Mouse (Mus musculus) gastrocnemius, postnatal 36 days (tissue): ENCODE data around the gene Sbk1. TPM values are rescaled to one million over a fixed set of nuclear protein-coding genes. Genes with fewer than 3 reads are reported as not detected.
"Not testable (repeated sequence)": the region's sequence is repeated elsewhere in the genome, so short reads cannot be mapped to it uniquely, and the experiment has no call there.

Source experiments
- DNase-seq, 2 experiments: peaks; one replicate each; pipeline ENCODE4 v3.0.0; 2022
- intact Hi-C: fragments of 180-260 bp; cut with DNase I; formaldehyde crosslinking; loops from one replicate; pipeline ENCODE4 v1.15.1; 2025
- total RNA-seq, 2 experiments: library from RNA; stranded (reverse); gene quantifications; 2 replicates each; pipeline ENCODE4 v1.2.3; 2021

Gene Sbk1
- total RNA-seq, 2 experiments from 2014 or later = 18.4 to 24.0 TPM

- intact Hi-C loops = loop anchor here (1.0 to 5.0 kb wide), 4 partner anchors 29 to 115 kb away; partner anchors contain the start of gene Spns1
- DNase-seq = no peak
Observed at GRCm38 (mm10) chr7:126261823-126262222, 10.6 kb upstream of the Sbk1 start.

- intact Hi-C loops = loop anchor here (5.0 kb wide), 1 partner anchor 113 kb away; the partner anchor contains the start of gene Spns1
- DNase-seq = no peak
Observed at GRCm38 (mm10) chr7:126263964-126264363, 8.5 kb upstream of the Sbk1 start.

- peak; percentile 53 to 71 for DNase-seq
- intact Hi-C loops = no loop called here
Observed at GRCm38 (mm10) chr7:126265949-126266348, 6.5 kb upstream of the Sbk1 start.

GRCm38 (mm10) chr7:126266372-126266870 is 6.0 kb upstream of the Sbk1 start:
- intact Hi-C loops = no loop called here
- DNase-seq = no peak

- intact Hi-C loops = no loop called here
Observed at GRCm38 (mm10) chr7:126267606-126268005, 4.8 kb upstream of the Sbk1 start.

GRCm38 (mm10) chr7:126272770-126273311 is 422 bp downstream of the Sbk1 start:
- intact Hi-C loops = no loop called here
- no peak for DNase-seq

More at GRCm38 (mm10) chr7:126267606-126268005, 4.8 kb upstream of the Sbk1 start:
- no peak for DNase-seq

GRCm38 (mm10) chr7:126273351-126274042 is 1.1 kb downstream of the Sbk1 start:
- DNase-seq = no peak
- intact Hi-C loops = no loop called here

GRCm38 (mm10) chr7:126274137-126274536 is 1.7 kb downstream of the Sbk1 start:
- intact Hi-C loops = no loop called here
- DNase-seq = no peak

- DNase-seq = no peak
- intact Hi-C loops = no loop called here
Observed at GRCm38 (mm10) chr7:126274626-126275025, 2.2 kb downstream of the Sbk1 start.

GRCm38 (mm10) chr7:126275711-126276110 is 3.3 kb downstream of the Sbk1 start:
- intact Hi-C loops = no loop called here
- no peak for DNase-seq

- intact Hi-C loops = no loop called here
- no peak for DNase-seq
Observed at GRCm38 (mm10) chr7:126276297-126276696, 3.9 kb downstream of the Sbk1 start.

GRCm38 (mm10) chr7:126277536-126278295 is 5.3 kb downstream of the Sbk1 start:
- intact Hi-C loops = no loop called here
- no peak for DNase-seq

GRCm38 (mm10) chr7:126278799-126279198 is 6.4 kb downstream of the Sbk1 start:
- intact Hi-C loops = no loop called here

GRCm38 (mm10) chr7:126279774-126280482 is 7.5 kb downstream of the Sbk1 start:
- no peak for DNase-seq
- intact Hi-C loops = no loop called here

More at GRCm38 (mm10) chr7:126278799-126279198, 6.4 kb downstream of the Sbk1 start:
- no peak for DNase-seq

GRCm38 (mm10) chr7:126280696-126281095 is 8.3 kb downstream of the Sbk1 start:
- DNase-seq = peak in 1 of 2 experiments; percentile 40
- intact Hi-C loops = no loop called here

GRCm38 (mm10) chr7:126281876-126282682 is 9.7 kb downstream of the Sbk1 start:
- no peak for DNase-seq
- intact Hi-C loops = no loop called here

GRCm38 (mm10) chr7:126282683-126282990 is 10.2 kb downstream of the Sbk1 start:
- intact Hi-C loops, DNase-seq: not testable (repeated sequence)

GRCm38 (mm10) chr7:126284021-126284420 is 11.6 kb downstream of the Sbk1 start:
- DNase-seq = no peak
- intact Hi-C loops = no loop called here

GRCm38 (mm10) chr7:126284441-126284840 is 12.0 kb downstream of the Sbk1 start:
- no peak for DNase-seq
- intact Hi-C loops = no loop called here

- intact Hi-C loops = no loop called here
- DNase-seq = no peak
Observed at GRCm38 (mm10) chr7:126284865-126285264, 12.4 kb downstream of the Sbk1 start.
